Mouse (Mus musculus) CH12.LX (cell line): ENCODE data around the gene Itpr1. TPM values are rescaled to one million over a fixed set of nuclear protein-coding genes. Genes with fewer than 3 reads are reported as not detected.

Experiments used
- DNase-seq: peaks from one replicate; pipeline ENCODE4 v3.0.0-alpha.2; 2013; ENCODE audit errors: extremely low read depth
- H3K27ac ChIP-seq: 2 replicates; pipeline ENCODE4 v1.5.1; 2012; ENCODE audit warnings: low read depth, mild to moderate bottlenecking, control low read depth, moderate library complexity; ENCODE audit not compliant: insufficient read depth
- H3K27me3 ChIP-seq: replicated peaks from 2 replicates; pipeline ENCODE3; 2012; ENCODE audit warnings: inconsistent platforms
- H3K36me3 ChIP-seq, 2 experiments: replicated peaks in 1 of 2; 2 replicates each; pipeline versions ENCODE3 to v1.6.1; 2012; ENCODE audit warnings: inconsistent platforms in 1 of 2, low read length in 1 of 2, mild to moderate bottlenecking in 1 of 2, mixed read lengths in 1 of 2, moderate library complexity in 1 of 2; ENCODE audit not compliant: control insufficient read depth in 1 of 2, insufficient read depth in 1 of 2
- H3K4me1 ChIP-seq, 2 experiments: 2 replicates each; pipeline ENCODE4 v1.6.1; 2012; ENCODE audit warnings: inconsistent platforms in 1 of 2, moderate library complexity in 1 of 2; ENCODE audit not compliant: insufficient read depth in 2 of 2, control insufficient read depth in 1 of 2
- H3K4me2 ChIP-seq: 2 replicates; pipeline ENCODE4 v1.6.1; 2012; ENCODE audit warnings: low read depth, mild to moderate bottlenecking, control low read depth; ENCODE audit not compliant: poor library complexity, insufficient read depth, severe bottlenecking
- H3K4me3 ChIP-seq, 3 experiments: fragments of 150-350 bp in 1 of 3; sonication (generic) in 1 of 3; replicated peaks in 1 of 3; 2 replicates each; pipeline versions ENCODE3 to v1.5.1; 2011 to 2012; ENCODE audit warnings: low read depth in 2 of 3, low read length in 2 of 3, mild to moderate bottlenecking in 2 of 3, moderate library complexity in 2 of 3, control low read depth in 1 of 3, improper control_type of control experiment in 1 of 3, inconsistent platforms in 1 of 3, mixed read lengths in 1 of 3; ENCODE audit not compliant: poor library complexity in 1 of 3
- H3K79me2 ChIP-seq: replicated peaks from 2 replicates; pipeline ENCODE4 v1.6.1; 2012; ENCODE audit warnings: mild to moderate bottlenecking, moderate library complexity; ENCODE audit not compliant: control insufficient read depth, poor library complexity, insufficient read depth, severe bottlenecking; ENCODE audit errors: extremely low read depth
- H3K9ac ChIP-seq: 2 replicates; pipeline ENCODE4 v1.6.1; 2012; ENCODE audit warnings: low read depth, mild to moderate bottlenecking, control low read depth, moderate library complexity; ENCODE audit not compliant: insufficient read depth
- H3K9me3 ChIP-seq: replicated peaks from 2 replicates; pipeline ENCODE3; 2012; ENCODE audit warnings: low read length, inconsistent platforms, mixed read lengths
- CHD2 ChIP-seq: IDR thresholded peaks from 2 replicates; pipeline ENCODE4 v1.6.1; 2011; ENCODE audit warnings: low read length, improper control_type of control experiment
- E2F4 ChIP-seq: IDR thresholded peaks from 2 replicates; pipeline ENCODE4 v1.6.1; 2011; ENCODE audit warnings: low read depth, low read length, improper control_type of control experiment; ENCODE audit not compliant: insufficient replicate concordance
- ELF1 ChIP-seq: IDR thresholded peaks from 2 replicates; pipeline ENCODE4 v1.6.1; 2014; ENCODE audit warnings: low read depth, mild to moderate bottlenecking, inconsistent platforms, low read length, improper control_type of control experiment
- GABPA ChIP-seq: IDR thresholded peaks from 2 replicates; pipeline ENCODE4 v1.6.1; 2012; ENCODE audit warnings: low read depth, low read length, improper control_type of control experiment, inconsistent platforms; ENCODE audit not compliant: insufficient replicate concordance
- HCFC1 ChIP-seq: IDR thresholded peaks from 2 replicates; pipeline ENCODE4 v1.6.1; 2012; ENCODE audit warnings: low read depth, mild to moderate bottlenecking, inconsistent platforms, low read length, improper control_type of control experiment
- IRF4 ChIP-seq: IDR thresholded peaks from 2 replicates; pipeline ENCODE4 v1.6.1; 2014; ENCODE audit warnings: low read depth, mild to moderate bottlenecking, inconsistent platforms, low read length, improper control_type of control experiment
- JUND ChIP-seq: conservative IDR thresholded peaks from 2 replicates; pipeline ENCODE4 v1.6.1; 2011; ENCODE audit warnings: low read depth, low read length, improper control_type of control experiment
- MAZ ChIP-seq: IDR thresholded peaks from 2 replicates; pipeline ENCODE4 v1.6.1; 2012; ENCODE audit warnings: low read depth, mild to moderate bottlenecking, inconsistent platforms, low read length, improper control_type of control experiment, moderate library complexity
- MXI1 ChIP-seq: IDR thresholded peaks from 2 replicates; pipeline ENCODE4 v1.6.1; 2011; ENCODE audit warnings: mild to moderate bottlenecking, low read depth, low read length, improper control_type of control experiment
- NELFE ChIP-seq: IDR thresholded peaks from 2 replicates; pipeline ENCODE4 v1.6.1; 2011; ENCODE audit warnings: low read depth, low read length, improper control_type of control experiment
- NRF1 ChIP-seq: IDR thresholded peaks from 2 replicates; pipeline ENCODE4 v1.6.1; 2014; ENCODE audit warnings: low read depth, mild to moderate bottlenecking, inconsistent platforms, low read length, improper control_type of control experiment, moderate library complexity
- PAX5 ChIP-seq: IDR thresholded peaks from 2 replicates; pipeline ENCODE4 v1.6.1; 2012; ENCODE audit warnings: low read length, inconsistent platforms, mixed read lengths
- POLR2A ChIP-seq: IDR thresholded peaks from 2 replicates; pipeline ENCODE4 v1.6.1; 2011; ENCODE audit warnings: low read depth, mild to moderate bottlenecking, improper control_type of control experiment, low read length
- POLR2AphosphoS2 ChIP-seq: IDR thresholded peaks from 2 replicates; pipeline ENCODE4 v1.6.1; 2011; ENCODE audit warnings: low read depth, low read length, improper control_type of control experiment
- RAD21 ChIP-seq: IDR thresholded peaks from 2 replicates; pipeline ENCODE4 v1.6.1; 2011; ENCODE audit warnings: low read depth, mild to moderate bottlenecking, low read length, improper control_type of control experiment, moderate library complexity
- SMC3 ChIP-seq: IDR thresholded peaks from 2 replicates; pipeline ENCODE4 v1.6.1; 2011; ENCODE audit warnings: low read depth, low read length, improper control_type of control experiment
- TBP ChIP-seq: conservative IDR thresholded peaks from 2 replicates; pipeline ENCODE4 v1.6.1; 2011; ENCODE audit warnings: low read depth, low read length, improper control_type of control experiment
- UBTF ChIP-seq: IDR thresholded peaks from 2 replicates; pipeline ENCODE4 v1.6.1; 2012; ENCODE audit warnings: low read depth, mild to moderate bottlenecking, inconsistent platforms, low read length, improper control_type of control experiment, moderate library complexity
- ZC3H11A ChIP-seq: IDR thresholded peaks from 2 replicates; pipeline ENCODE4 v1.6.1; 2012; ENCODE audit warnings: low read depth, mild to moderate bottlenecking, inconsistent platforms, low read length, improper control_type of control experiment
- ZKSCAN1 ChIP-seq: IDR thresholded peaks from 2 replicates; pipeline ENCODE4 v1.6.1; 2012; ENCODE audit warnings: low read depth, inconsistent platforms, low read length, improper control_type of control experiment, borderline replicate concordance
- dilution Hi-C: fragments of 300-500 bp; cut with MboI; formaldehyde crosslinking; loops from 2 replicates; pipeline ENCODE4 v1.14.3; 2020; ENCODE audit warnings: low sequenced_read_pairs; ENCODE audit not compliant: extremely low pct_unique_long_range_greater_than_20kb, extremely low pct_ligation_motif_present
- in situ Hi-C: fragments of 300-500 bp; cut with MboI; formaldehyde crosslinking; loops from 3 replicates; pipeline ENCODE4 v1.14.3; 2019; ENCODE audit warnings: low sequenced_read_pairs, low pct_ligation_motif_present, low pct_unique_long_range_greater_than_20kb, mixed read lengths
- polyA plus RNA-seq: library from polyadenylated mRNA; unstranded; fragments of >175 nt; gene quantifications from 2 replicates; pipeline ENCODE4 v1.2.1, GENCODE M21; 2012; ENCODE audit warnings: low read depth; ENCODE audit not compliant: insufficient read length
- total RNA-seq, 2 experiments: library from RNA; depleted of rRNA; stranded (reverse); fragments of 300-350 nt in 1 of 2; fragments of >200 nt in 1 of 2; gene quantifications; 2 replicates each; pipeline ENCODE4 v1.2.3; 2012 to 2014

Itpr1 gene
- total and polyA plus RNA-seq, 3 experiments: 42.8 to 73.1 (median 53.4) TPM

- in situ Hi-C loops (loop anchor here (10.0 kb wide), 1 partner anchor 286 kb away; no protein-coding TSS in a partner anchor), dilution Hi-C loops (no loop called here)
- H3K9ac ChIP-seq: no peak overlapping the region
- peaks cover 2 to 16% of the 10 kb centered on the region in 2 experiments; a peak in 2 of 4 replicates for H3K4me1 ChIP-seq
- no peaks in the 10 kb centered on the region for H3K9me3 ChIP-seq
- H3K27me3 ChIP-seq: no peaks in the 10 kb centered on the region
- TF ChIP-seq POLR2A (no peak), E2F4 (no peak), NELFE (no peak), CHD2 (no peak), MXI1 (no peak), ELF1 (no peak), POLR2AphosphoS2 (no peak), IRF4 (no peak), ZC3H11A (no peak)
- TF ChIP-seq, all 38 proteins: peak for 0
- Histone ChIP-seq H3K27ac (no peak overlapping the region), H3K36me3 (peaks cover 36 to 91% of the 10 kb centered on the region in 2 experiments), H3K4me2 (no peak overlapping the region), H3K79me2 (no peaks in the 10 kb centered on the region), H3K4me3 (no peak overlapping the region)
- no peak for DNase-seq
These were observed 215.5 kb downstream of the Itpr1 start for GRCm38 (mm10) chr6:108428383-108428782.

- Histone ChIP-seq H3K4me3 (no peak overlapping the region), H3K9me3 (no peaks in the 10 kb centered on the region), H3K4me2 (no peak overlapping the region)
- dilution Hi-C loops: no loop called here
- TF ChIP-seq NRF1 (no peak), PAX5 (no peak), UBTF (no peak), CHD2 (no peak), ZKSCAN1 (no peak), TBP (no peak), RAD21 (no peak), POLR2AphosphoS2 (no peak), HCFC1 (no peak), NELFE (no peak), MAZ (no peak), JUND (no peak), ELF1 (no peak), SMC3 (no peak), GABPA (no peak), IRF4 (no peak), E2F4 (no peak)
- TF ChIP-seq, all 38 proteins: peak for 0
- H3K4me1 ChIP-seq: peaks cover 2 to 16% of the 10 kb centered on the region in 2 experiments; a peak in 2 of 4 replicates
- peaks cover 28 to 88% of the 10 kb centered on the region in 2 experiments for H3K36me3 ChIP-seq
- H3K9ac ChIP-seq: no peak overlapping the region
- H3K27ac ChIP-seq: no peak overlapping the region
- in situ Hi-C loops: loop anchor here (10.0 kb wide), 2 partner anchors 285 to 315 kb away; no protein-coding TSS in a partner anchor
- H3K79me2 ChIP-seq: no peaks in the 10 kb centered on the region
- no peaks in the 10 kb centered on the region for H3K27me3 ChIP-seq
- DNase-seq: no peak
These were observed 217.1 kb downstream of the Itpr1 start for GRCm38 (mm10) chr6:108429950-108430349.
